Mouse (Mus musculus): ENCODE data around the gene Lrrc32. TPM values are rescaled to one million over a fixed set of nuclear protein-coding genes. Genes with fewer than 3 reads are reported as not detected.

Lrrc32 gene
- polyA plus RNA-seq, 1 experiment from 2014 or later, result 21.0 TPM

DNA sequence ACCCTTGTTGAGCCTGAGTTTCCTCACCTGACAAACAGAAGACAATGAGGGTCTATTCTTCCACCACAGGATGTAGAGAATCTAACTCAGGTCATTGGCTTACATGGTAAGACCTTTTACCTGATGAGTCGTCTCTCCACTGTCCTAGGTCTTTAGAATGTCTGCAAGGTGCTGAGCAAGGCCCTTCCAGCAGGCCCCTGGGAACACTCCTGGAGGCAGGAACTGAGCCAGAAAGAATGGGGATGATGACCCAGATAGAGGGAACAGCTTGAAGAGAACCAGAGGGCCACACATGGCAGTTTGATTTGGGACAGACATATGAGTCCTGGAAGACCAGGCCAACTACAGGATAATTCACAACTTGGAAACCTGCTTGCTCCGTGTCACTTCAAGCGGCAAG, 53.2 kb downstream of the Lrrc32 start:
- Histone ChIP-seq H3K27me3 (replicated peaks; ENCODE audit: control insufficient read depth, insufficient read depth, low read length) (no peaks in the 10 kb centered on the region), H3K4me2 (no peak overlapping the region), H3K4me3 (ENCODE audit: low read depth, low read length) (no peak overlapping the region), H3K27ac (ENCODE audit: low read depth, low read length) (no peak overlapping the region), H3K36me3 (ENCODE audit: control insufficient read depth, insufficient read depth, low read length) (no peaks in the 10 kb centered on the region), H3K9ac (ENCODE audit: low read depth, low read length) (no peak overlapping the region), H3K4me1 (replicated peaks; ENCODE audit: control insufficient read depth, insufficient read depth, low read length) (0 out of 2 replicates have a peak, but pooled peaks cover under 1% of the 10 kb centered on the region), H3K9me3 (ENCODE audit: control insufficient read depth, low read length) (no peaks in the 10 kb centered on the region)
- 88% methylated on average over 3 of the region's 3 CpGs for WGBS
- DNase-seq (ENCODE audit: low spot score) (no peak), ATAC-seq (replicated peaks; ENCODE audit: low FRiP score) (no peak)

DNA sequence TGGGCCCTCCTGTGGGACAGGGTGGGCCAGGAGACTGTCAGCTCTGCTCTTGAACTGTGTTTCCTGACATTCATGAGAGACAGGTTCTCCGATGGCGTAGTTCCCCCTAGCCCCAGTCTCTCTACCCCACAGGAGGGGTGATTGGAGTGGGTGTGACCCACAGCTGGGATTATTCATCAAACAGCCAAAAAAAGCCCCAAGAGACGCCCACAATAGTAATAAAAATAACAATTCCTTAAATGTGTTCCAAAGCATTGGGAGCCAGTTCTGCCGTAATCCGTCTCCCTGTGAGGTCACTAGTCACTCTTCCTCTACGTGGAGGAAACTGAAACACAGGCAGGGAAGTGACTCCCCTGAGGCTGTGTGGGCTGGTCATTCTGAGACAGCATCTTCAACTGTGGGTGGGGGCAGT, 53.7 kb downstream of the Lrrc32 start:
- Histone ChIP-seq H3K4me2 (no peak overlapping the region), H3K9ac (ENCODE audit: low read depth, low read length) (no peak overlapping the region), H3K4me3 (ENCODE audit: low read depth, low read length) (no peak overlapping the region), H3K27me3 (replicated peaks; ENCODE audit: control insufficient read depth, insufficient read depth, low read length) (no peaks in the 10 kb centered on the region), H3K9me3 (ENCODE audit: control insufficient read depth, low read length) (no peaks in the 10 kb centered on the region), H3K4me1 (replicated peaks; ENCODE audit: control insufficient read depth, insufficient read depth, low read length) (no peaks in the 10 kb centered on the region), H3K36me3 (ENCODE audit: control insufficient read depth, insufficient read depth, low read length) (no peaks in the 10 kb centered on the region), H3K27ac (ENCODE audit: low read depth, low read length) (no peak overlapping the region)
- ATAC-seq (replicated peaks; ENCODE audit: low FRiP score) (no peak), DNase-seq (ENCODE audit: low spot score) (no peak)
- 63% methylated on average over 6 of the region's 6 CpGs for WGBS

DNA sequence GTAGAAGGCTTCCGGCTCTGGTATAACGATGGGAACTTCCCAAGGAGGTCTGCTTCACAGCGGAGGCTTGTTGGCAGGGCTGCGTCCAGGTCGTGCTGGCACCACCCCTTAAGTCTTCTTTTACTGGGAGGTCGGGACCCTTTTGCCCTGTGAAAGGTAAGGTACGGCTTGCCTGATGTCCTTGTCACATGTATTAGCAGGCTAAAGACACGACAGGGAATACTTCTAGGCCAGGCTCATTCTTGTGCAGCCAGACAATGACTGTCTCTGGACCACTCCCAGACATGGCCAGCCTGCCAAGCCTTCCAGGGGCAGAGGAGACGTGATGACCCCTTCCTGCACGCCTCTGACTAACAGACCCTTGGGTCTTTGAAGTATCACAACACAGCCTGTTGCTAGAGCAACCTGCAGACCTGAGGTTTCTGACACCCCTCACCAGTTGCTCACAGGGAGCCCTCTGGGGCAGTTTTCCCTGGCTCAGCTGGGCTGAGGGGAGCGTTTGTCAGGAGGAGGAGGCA, 54.8 kb downstream of the Lrrc32 start:
- no peak for DNase-seq (ENCODE audit: low spot score)
- H3K27ac ChIP-seq (ENCODE audit: low read depth, low read length), result no peak overlapping the region
- H3K4me3 ChIP-seq (ENCODE audit: low read depth, low read length), result no peak overlapping the region
- ATAC-seq (replicated peaks; ENCODE audit: low FRiP score), result no peak
- H3K9me3 ChIP-seq (ENCODE audit: control insufficient read depth, low read length), result no peaks in the 10 kb centered on the region
- H3K9ac ChIP-seq (ENCODE audit: low read depth, low read length), result no peak overlapping the region
- H3K4me2 ChIP-seq, result no peak overlapping the region
- no peaks in the 10 kb centered on the region for H3K36me3 ChIP-seq (ENCODE audit: control insufficient read depth, insufficient read depth, low read length)
- 62% methylated on average over 11 of the region's 11 CpGs for WGBS
- no peaks in the 10 kb centered on the region for H3K27me3 ChIP-seq (replicated peaks; ENCODE audit: control insufficient read depth, insufficient read depth, low read length)
- no peaks in the 10 kb centered on the region for H3K4me1 ChIP-seq (replicated peaks; ENCODE audit: control insufficient read depth, insufficient read depth, low read length)

DNA sequence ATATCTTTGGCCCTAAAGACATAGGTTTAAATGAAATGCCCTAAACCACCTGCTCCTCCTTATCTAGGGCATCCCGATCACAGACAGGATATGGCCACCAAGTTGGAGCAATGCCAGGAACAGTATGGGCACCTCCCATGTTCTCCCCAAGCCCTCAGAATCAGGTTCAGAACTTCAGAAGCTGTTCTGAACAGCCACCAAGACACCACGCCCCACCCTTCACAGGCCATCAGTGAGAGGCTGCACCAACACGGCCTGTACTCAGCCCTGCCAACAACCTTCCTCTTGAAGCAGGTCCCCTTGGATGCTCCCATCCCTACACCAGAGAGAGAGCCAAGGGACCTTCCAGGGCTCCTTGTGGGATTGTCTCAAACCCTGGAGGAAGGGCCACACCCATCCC, 55.5 kb downstream of the Lrrc32 start:
- ATAC-seq (replicated peaks; ENCODE audit: low FRiP score), result no peak
- H3K27ac ChIP-seq (ENCODE audit: low read depth, low read length), result no peak overlapping the region
- no peak overlapping the region for H3K9ac ChIP-seq (ENCODE audit: low read depth, low read length)
- no peak for DNase-seq (ENCODE audit: low spot score)
- 52% methylated on average over 3 of the region's 3 CpGs for WGBS
- no peaks in the 10 kb centered on the region for H3K27me3 ChIP-seq (replicated peaks; ENCODE audit: control insufficient read depth, insufficient read depth, low read length)
- no peaks in the 10 kb centered on the region for H3K4me1 ChIP-seq (replicated peaks; ENCODE audit: control insufficient read depth, insufficient read depth, low read length)
- H3K9me3 ChIP-seq (ENCODE audit: control insufficient read depth, low read length), result no peaks in the 10 kb centered on the region
- H3K4me2 ChIP-seq, result no peak overlapping the region
- no peaks in the 10 kb centered on the region for H3K36me3 ChIP-seq (ENCODE audit: control insufficient read depth, insufficient read depth, low read length)
- H3K4me3 ChIP-seq (ENCODE audit: low read depth, low read length), result no peak overlapping the region

DNA sequence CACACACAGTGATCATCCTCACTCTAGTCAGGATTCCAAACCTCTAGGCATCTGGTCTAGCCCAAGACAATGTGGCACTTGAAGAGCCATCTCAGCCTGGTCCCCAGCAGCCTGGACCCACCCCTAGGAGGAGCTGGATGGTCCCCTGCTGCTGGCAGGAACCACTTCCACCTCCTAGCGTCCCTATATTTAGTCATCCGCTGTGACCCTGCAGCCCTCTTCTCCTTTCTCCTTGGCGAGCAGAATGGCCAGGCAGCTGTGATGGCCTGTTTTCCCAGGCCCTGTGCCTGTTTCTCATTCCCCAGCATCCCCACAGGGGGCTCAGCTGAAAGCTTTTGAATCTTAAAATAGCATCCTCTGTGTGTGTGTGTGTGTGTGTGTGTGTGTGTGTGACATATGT, 59.8 kb downstream of the Lrrc32 start:
- ATAC-seq (replicated peaks; ENCODE audit: low FRiP score) (no peak), DNase-seq (ENCODE audit: low spot score) (no peak)
- H3K9me3 ChIP-seq (ENCODE audit: control insufficient read depth, low read length), result no peaks in the 10 kb centered on the region
- no peak overlapping the region for H3K27ac ChIP-seq (ENCODE audit: low read depth, low read length)
- no peak overlapping the region for H3K9ac ChIP-seq (ENCODE audit: low read depth, low read length)
- 34% methylated on average over 3 of the region's 3 CpGs for WGBS
- H3K4me3 ChIP-seq (ENCODE audit: low read depth, low read length), result no peak overlapping the region
- H3K36me3 ChIP-seq (ENCODE audit: control insufficient read depth, insufficient read depth, low read length), result no peaks in the 10 kb centered on the region
- no peaks in the 10 kb centered on the region for H3K4me1 ChIP-seq (replicated peaks; ENCODE audit: control insufficient read depth, insufficient read depth, low read length)
- H3K27me3 ChIP-seq (replicated peaks; ENCODE audit: control insufficient read depth, insufficient read depth, low read length), result no peaks in the 10 kb centered on the region
- H3K4me2 ChIP-seq, result no peak overlapping the region

DNA sequence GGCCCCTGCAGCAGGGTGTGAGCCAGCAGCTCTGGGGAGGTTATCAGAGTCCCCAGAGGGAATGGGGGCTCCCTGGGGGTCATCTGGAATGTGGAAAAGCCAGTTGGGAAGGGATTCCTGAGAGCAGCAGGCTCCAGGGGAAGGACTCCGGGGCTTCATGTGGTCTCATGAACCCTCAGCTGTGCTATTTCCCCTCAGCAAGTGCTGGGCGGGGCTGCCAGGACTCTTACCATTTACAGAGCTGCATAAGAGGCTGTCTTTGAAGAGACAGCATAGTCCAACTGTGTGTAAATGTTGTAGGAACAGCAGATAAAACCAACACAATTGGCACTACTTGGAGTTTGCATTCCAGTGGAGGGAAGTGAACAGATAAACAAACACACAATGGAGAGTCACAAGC, 61.5 kb downstream of the Lrrc32 start:
- Histone ChIP-seq H3K27ac (ENCODE audit: low read depth, low read length) (no peak overlapping the region), H3K9ac (ENCODE audit: low read depth, low read length) (no peak overlapping the region), H3K4me2 (no peak overlapping the region), H3K4me3 (ENCODE audit: low read depth, low read length) (no peak overlapping the region), H3K27me3 (replicated peaks; ENCODE audit: control insufficient read depth, insufficient read depth, low read length) (no peaks in the 10 kb centered on the region), H3K4me1 (replicated peaks; ENCODE audit: control insufficient read depth, insufficient read depth, low read length) (no peaks in the 10 kb centered on the region), H3K9me3 (ENCODE audit: control insufficient read depth, low read length) (no peaks in the 10 kb centered on the region), H3K36me3 (ENCODE audit: control insufficient read depth, insufficient read depth, low read length) (no peaks in the 10 kb centered on the region)
- DNase-seq (ENCODE audit: low spot score) (no peak), ATAC-seq (replicated peaks; ENCODE audit: low FRiP score) (no peak)
- WGBS, result 21% methylated on average over 2 of the region's 2 CpGs

DNA sequence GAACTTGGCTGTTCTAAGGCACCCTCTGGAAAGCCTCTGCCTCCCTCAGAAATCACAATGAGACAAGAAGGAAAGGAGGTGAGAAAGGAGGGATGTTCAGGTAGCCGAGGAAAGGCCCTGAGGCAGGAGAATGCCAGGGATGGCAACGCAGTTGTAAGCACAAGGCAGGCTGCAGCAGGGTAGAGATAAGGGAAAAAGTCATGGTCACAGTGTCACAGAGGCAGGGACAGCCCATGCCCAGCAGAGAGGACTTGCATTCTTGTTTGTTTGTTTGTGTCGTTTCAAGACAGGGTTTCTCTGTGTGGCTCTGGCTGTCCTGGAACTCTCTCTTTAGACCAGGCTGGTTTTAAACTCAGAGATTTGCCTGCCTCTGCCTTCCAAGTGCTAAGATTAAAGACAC, 62.0 kb downstream of the Lrrc32 start:
- Histone ChIP-seq H3K27me3 (replicated peaks; ENCODE audit: control insufficient read depth, insufficient read depth, low read length) (no peaks in the 10 kb centered on the region), H3K9ac (ENCODE audit: low read depth, low read length) (no peak overlapping the region), H3K9me3 (ENCODE audit: control insufficient read depth, low read length) (no peaks in the 10 kb centered on the region), H3K36me3 (ENCODE audit: control insufficient read depth, insufficient read depth, low read length) (no peaks in the 10 kb centered on the region), H3K27ac (ENCODE audit: low read depth, low read length) (no peak overlapping the region), H3K4me3 (ENCODE audit: low read depth, low read length) (no peak overlapping the region), H3K4me2 (no peak overlapping the region), H3K4me1 (replicated peaks; ENCODE audit: control insufficient read depth, insufficient read depth, low read length) (no peaks in the 10 kb centered on the region)
- ATAC-seq (replicated peaks; ENCODE audit: low FRiP score), result no peak
- no peak for DNase-seq (ENCODE audit: low spot score)
- WGBS, result 44% methylated on average over 3 of the region's 3 CpGs

Other genes with a start within 250 kb of the Lrrc32 start
- gene Acer3, start 168.1 kb upstream of the Lrrc32 start, polyA plus RNA-seq (2014; fragmentation: Nextera tagmentation; extraction: Ambion mirVana), result 35.2 and 35.8 TPM in 2 replicates
- gene Tsku, start 128.0 kb upstream of the Lrrc32 start, polyA plus RNA-seq (2014; fragmentation: Nextera tagmentation; extraction: Ambion mirVana), result 4.3 and 4.8 TPM in 2 replicates
- not detected in 2 replicates for gene Gucy2d, start 48.9 kb upstream of the Lrrc32 start, polyA plus RNA-seq (2014; fragmentation: Nextera tagmentation; extraction: Ambion mirVana)
- 26.2 and 27.8 TPM in 2 replicates for gene Emsy, start 167.5 kb downstream of the Lrrc32 start, polyA plus RNA-seq (2014; fragmentation: Nextera tagmentation; extraction: Ambion mirVana)
- gene Thap12, start 213.8 kb downstream of the Lrrc32 start, polyA plus RNA-seq (2014; fragmentation: Nextera tagmentation; extraction: Ambion mirVana), result 42.3 and 45.6 TPM in 2 replicates